Mouse (Mus musculus): ENCODE data around the gene Mfsd12. TPM values are rescaled to one million over a fixed set of nuclear protein-coding genes. Genes with fewer than 3 reads are reported as not detected.

Mfsd12 gene
- total and polyA plus RNA-seq, 3 experiments, result 5.2 to 9.5 (median 7.4) TPM

DNA sequence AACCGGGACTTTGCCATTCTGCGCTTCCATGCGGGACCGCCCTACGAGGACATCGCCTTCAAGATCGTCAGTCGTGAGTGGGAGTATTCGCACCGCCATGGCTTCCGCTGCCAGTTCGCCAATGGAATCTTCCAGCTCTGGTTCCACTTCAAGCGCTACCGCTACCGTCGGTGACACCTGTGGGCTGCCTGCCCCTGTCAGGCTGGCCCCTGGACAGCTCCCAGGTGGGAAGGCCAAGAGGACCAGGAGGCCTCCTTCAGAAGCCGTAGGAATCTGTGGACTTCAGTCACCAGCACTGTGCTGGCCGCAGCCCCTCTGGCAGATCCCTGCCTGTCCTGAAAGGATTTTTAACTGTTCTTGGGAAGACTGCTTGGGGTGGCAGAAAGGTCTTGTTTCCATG is 31.5 kb upstream of the Mfsd12 start:
- no peak overlapping the region for H3K4me3 ChIP-seq (replicated peaks in 1 of 3; ENCODE audit: low read depth in 2 of 3, low read length in 2 of 3, poor library complexity in 1 of 3)
- H3K4me1 ChIP-seq (ENCODE audit: control insufficient read depth in 1 of 2, insufficient read depth in 2 of 2), result peaks cover 4 to 38% of the 10 kb centered on the region in 2 experiments; a peak in 3 of 4 replicates
- H3K36me3 ChIP-seq (replicated peaks in 1 of 2; ENCODE audit: control insufficient read depth in 1 of 2, insufficient read depth in 1 of 2, low read length in 1 of 2), result peaks cover 52 to 77% of the 10 kb centered on the region in 2 experiments
- H3K27ac ChIP-seq (ENCODE audit: insufficient read depth, low read depth), result no peak overlapping the region
- no peaks in the 10 kb centered on the region for H3K27me3 ChIP-seq (replicated peaks)
- peaks cover 15% of the 10 kb centered on the region for H3K79me2 ChIP-seq (replicated peaks; ENCODE audit: control insufficient read depth, extremely low read depth, insufficient read depth, poor library complexity, severe bottlenecking)
- no peak overlapping the region for H3K9ac ChIP-seq (ENCODE audit: insufficient read depth, low read depth)
- dilution Hi-C loops (cut with MboI; ENCODE audit: extremely low pct_ligation_motif_present, extremely low pct_unique_long_range_greater_than_20kb, low sequenced_read_pairs) (no loop called here), in situ Hi-C loops (cut with MboI; ENCODE audit: low pct_ligation_motif_present, low pct_unique_long_range_greater_than_20kb, low sequenced_read_pairs) (no loop called here)
- no peak overlapping the region for H3K4me2 ChIP-seq (ENCODE audit: insufficient read depth, low read depth, poor library complexity, severe bottlenecking)
- DNase-seq (ENCODE audit: extremely low read depth), result no peak
- TF ChIP-seq PAX5 (IDR thresholded peaks at IDR 0.05; ENCODE audit: low read length) (no peak), SMC3 (IDR thresholded peaks at IDR 0.05; ENCODE audit: low read depth, low read length) (no peak), MYC (IDR thresholded peaks at IDR 0.05; ENCODE audit: low read depth, low read length) (no peak), IRF4 (IDR thresholded peaks at IDR 0.05; ENCODE audit: low read depth, low read length) (no peak), KAT2A (IDR thresholded peaks at IDR 0.05; ENCODE audit: insufficient replicate concordance, low read length) (no peak), HCFC1 (IDR thresholded peaks at IDR 0.05; ENCODE audit: low read depth, low read length) (no peak), ZKSCAN1 (IDR thresholded peaks at IDR 0.05; ENCODE audit: borderline replicate concordance, low read depth, low read length) (no peak), NELFE (IDR thresholded peaks at IDR 0.05; ENCODE audit: low read depth, low read length) (no peak), ZMIZ1 (IDR thresholded peaks at IDR 0.05; ENCODE audit: low read depth, low read length) (no peak), TCF12 (IDR thresholded peaks at IDR 0.05; ENCODE audit: low read depth, low read length) (no peak)
- H3K9me3 ChIP-seq (replicated peaks; ENCODE audit: low read length), result no peaks in the 10 kb centered on the region

DNA sequence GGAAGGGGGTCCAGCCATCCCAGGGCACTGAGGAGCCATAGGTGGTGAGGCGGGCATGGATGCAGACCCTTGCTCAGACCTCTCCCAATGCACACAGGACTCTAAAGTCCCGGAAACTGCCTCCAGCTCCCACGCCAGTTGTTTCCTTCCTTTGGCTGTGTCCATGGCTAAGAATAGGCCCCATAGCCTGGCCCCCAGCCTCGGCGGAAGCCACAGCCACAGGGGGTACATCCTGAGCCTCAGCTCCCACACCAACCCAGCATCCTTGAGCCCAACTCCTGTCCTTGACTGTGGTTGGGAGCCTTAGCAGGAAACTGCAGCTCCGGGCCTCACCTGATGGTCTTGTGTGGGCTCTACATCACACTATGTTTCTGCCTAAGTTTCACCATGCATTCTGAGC is 30.4 kb upstream of the Mfsd12 start:
- Histone ChIP-seq H3K4me2 (ENCODE audit: insufficient read depth, low read depth, poor library complexity, severe bottlenecking) (no peak overlapping the region), H3K79me2 (replicated peaks; ENCODE audit: control insufficient read depth, extremely low read depth, insufficient read depth, poor library complexity, severe bottlenecking) (peaks cover 8% of the 10 kb centered on the region), H3K4me1 (ENCODE audit: control insufficient read depth in 1 of 2, insufficient read depth in 2 of 2) (peaks cover 4 to 36% of the 10 kb centered on the region in 2 experiments; a peak in 3 of 4 replicates), H3K27ac (ENCODE audit: insufficient read depth, low read depth) (no peak overlapping the region), H3K27me3 (replicated peaks) (no peaks in the 10 kb centered on the region), H3K9me3 (replicated peaks; ENCODE audit: low read length) (no peaks in the 10 kb centered on the region), H3K36me3 (replicated peaks in 1 of 2; ENCODE audit: control insufficient read depth in 1 of 2, insufficient read depth in 1 of 2, low read length in 1 of 2) (peaks cover 52 to 77% of the 10 kb centered on the region in 2 experiments), H3K4me3 (replicated peaks in 1 of 3; ENCODE audit: low read depth in 2 of 3, low read length in 2 of 3, poor library complexity in 1 of 3) (no peak overlapping the region), H3K9ac (ENCODE audit: insufficient read depth, low read depth) (no peak overlapping the region)
- no peak for DNase-seq (ENCODE audit: extremely low read depth)
- dilution Hi-C loops (cut with MboI; ENCODE audit: extremely low pct_ligation_motif_present, extremely low pct_unique_long_range_greater_than_20kb, low sequenced_read_pairs), result no loop called here
- TF ChIP-seq MAFK (IDR thresholded peaks at IDR 0.05; ENCODE audit: insufficient replicate concordance, low read length) (no peak), KAT2A (IDR thresholded peaks at IDR 0.05; ENCODE audit: insufficient replicate concordance, low read length) (no peak), CHD2 (IDR thresholded peaks at IDR 0.05; ENCODE audit: low read length) (no peak), GABPA (IDR thresholded peaks at IDR 0.05; ENCODE audit: insufficient replicate concordance, low read depth, low read length) (no peak), CHD1 (IDR thresholded peaks at IDR 0.05; ENCODE audit: low read depth, low read length) (no peak), MEF2A (IDR thresholded peaks at IDR 0.05; ENCODE audit: borderline replicate concordance, low read depth, low read length) (no peak)
- in situ Hi-C loops (cut with MboI; ENCODE audit: low pct_ligation_motif_present, low pct_unique_long_range_greater_than_20kb, low sequenced_read_pairs), result no loop called here
